Mouse (Mus musculus) right cerebral cortex, postnatal 4 days (tissue): ENCODE data around the gene Scaf11.
"Not testable (repeated sequence)": the region's sequence is repeated elsewhere in the genome, so short reads cannot be mapped to it uniquely, and the experiment has no call there.

Source experiments
- DNase-seq: peaks from one replicate; pipeline ENCODE4 v3.0.0-alpha.2; 2022

The Scaf11 gene

DNA sequence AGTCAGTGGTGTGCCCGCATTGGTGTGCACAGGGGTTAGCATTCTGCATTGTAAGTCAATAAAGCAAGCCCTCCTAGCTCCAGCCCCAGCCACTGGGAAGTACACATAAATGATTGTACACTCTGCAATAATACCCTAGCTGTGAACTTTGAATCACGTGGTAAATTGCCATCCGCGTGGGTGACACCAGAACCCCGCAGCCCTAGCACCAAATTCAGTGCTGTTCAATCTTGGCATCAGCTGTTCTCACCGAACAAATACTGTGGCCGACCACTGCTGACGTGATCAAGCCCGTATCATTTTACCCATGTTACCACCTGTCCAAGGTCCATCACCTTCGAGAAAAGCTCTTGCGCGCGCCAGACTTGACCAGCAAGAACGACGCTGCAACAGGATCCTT lies 3.2 kb upstream of the Scaf11 start:
- no peak for DNase-seq

DNA sequence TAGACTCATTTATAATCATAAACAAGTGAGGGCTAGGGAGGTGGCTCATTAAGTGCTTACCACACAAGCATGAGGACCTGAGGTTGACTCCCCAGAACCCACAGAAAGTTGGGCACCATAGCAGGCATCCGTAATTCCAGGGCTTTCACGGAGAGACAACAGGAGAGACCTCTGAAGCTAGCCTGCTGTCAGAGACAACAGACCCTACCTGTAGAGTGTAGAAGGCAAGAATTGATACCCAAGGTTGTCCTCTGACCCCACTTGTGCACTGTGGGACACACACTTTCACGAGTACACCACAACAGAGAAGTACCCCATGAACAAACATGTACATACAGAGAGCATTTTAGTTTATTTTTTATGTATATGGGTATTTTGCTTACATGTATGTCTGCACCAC lies 2.0 kb upstream of the Scaf11 start:
- no peak for DNase-seq

DNA sequence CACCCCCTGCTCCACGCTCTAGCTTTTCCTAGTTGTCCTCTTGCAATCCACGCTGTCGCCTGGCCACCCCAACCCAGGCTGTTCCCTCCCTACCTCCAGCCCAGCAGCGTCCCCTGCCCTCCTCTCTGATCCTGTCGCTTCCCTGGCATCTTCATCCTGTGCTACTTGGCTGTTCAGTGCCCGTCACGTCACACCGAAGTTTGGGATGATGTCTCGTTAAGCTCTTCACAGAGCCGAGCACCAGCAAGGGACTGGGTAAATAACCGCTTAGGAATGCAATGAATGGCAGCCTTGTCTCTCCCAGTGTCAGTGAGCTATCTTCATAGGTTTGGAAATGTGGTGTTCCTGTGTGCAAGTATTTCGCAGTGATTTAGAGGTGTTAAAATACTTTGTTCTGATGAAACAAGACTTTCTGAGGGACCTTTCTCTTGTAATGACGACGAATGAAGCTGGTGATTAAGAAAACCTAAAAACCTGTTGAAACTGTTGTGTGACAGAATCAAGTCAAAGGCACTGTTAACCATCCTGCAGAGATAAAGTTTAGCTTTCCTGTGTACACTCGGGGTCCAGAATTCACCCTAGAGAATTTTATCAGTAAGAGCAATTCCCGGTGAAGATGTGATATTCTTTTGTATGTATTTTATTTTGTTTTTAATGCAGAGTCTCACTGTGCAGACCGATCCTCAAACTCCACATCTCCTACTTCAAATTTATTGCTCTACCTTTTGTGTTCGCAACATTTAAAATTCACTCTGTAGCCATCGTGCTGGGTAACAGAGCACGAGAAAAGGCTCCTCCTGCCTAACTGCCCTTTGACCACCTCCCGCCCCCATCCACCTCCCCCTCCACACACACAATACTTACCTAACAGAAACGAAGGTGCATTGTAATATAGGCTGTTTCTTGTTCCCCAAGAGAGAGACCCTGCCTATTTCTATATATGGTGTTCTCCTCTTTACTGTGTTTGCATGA lies 1.2 kb upstream of the Scaf11 start:
- DNase-seq: no peak

DNA sequence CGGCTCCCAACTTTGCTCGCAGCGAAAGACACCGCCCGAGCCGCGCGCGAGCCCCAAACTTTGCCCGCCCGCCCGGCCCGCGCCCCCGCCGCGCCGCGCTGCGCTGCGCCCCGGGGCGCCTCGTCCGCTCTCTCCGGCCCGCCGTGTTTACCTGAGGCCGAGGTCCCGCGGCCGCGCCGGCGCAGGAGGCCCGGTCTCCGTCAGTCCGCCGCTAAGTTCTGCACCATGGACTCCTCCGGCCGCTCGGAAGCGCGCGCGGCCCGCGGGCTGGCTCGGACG lies 253 bp downstream of the Scaf11 start:
- no peak for DNase-seq

DNA sequence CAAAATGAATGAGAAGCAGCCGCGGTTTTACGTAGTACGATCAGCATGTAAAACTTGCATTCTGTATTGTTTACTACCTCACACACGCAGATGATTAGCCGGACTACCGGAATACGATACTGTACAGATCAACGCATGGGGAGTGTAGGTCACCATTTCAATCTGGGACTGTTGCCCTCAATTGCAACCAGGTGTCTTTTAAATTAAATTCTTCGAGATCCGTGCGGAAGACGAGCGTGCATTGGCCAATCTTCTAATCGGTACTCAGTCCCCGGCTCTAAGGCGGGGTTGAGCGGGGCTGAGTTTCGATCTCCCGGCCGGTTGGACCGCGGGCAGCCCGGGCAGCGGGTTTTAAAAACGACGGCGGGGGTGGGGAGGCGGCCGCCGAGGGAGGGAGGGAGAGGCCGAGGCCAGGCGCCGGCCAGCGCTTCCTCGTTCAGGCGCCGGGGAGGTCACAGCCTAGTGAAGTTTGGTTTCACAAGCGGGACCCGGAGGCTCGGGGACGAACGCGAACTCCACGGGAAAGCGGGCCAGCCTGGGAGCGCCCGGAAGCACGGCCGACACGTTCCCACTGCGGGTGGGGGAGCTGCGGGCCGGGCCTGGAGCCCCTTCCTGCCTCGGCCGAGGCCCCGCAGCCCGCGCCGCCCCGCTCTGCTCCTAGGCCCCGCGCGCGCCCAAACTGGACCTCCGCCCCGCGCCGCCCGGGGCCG lies 747 bp downstream of the Scaf11 start:
- DNase-seq: peak; percentile 42

DNA sequence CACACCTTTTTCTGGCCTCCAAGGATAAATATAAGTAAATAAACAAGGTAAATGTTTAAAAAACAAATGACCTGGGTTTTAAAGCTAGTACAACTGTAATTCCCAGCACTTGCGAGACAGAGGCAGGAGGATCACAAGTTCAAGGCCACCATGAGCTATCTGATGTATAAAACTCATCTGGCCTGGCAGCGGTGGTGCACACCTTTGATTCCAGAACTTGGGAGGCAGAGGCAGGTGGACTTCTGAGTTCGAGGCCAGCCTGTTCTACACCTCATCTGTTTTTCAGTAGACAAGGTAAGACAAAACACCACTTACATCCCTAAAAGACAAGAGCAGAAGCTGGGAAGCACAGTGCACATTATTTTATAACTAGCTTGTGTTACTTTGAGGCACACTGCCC lies 2.4 kb downstream of the Scaf11 start:
- DNase-seq: no peak

DNA sequence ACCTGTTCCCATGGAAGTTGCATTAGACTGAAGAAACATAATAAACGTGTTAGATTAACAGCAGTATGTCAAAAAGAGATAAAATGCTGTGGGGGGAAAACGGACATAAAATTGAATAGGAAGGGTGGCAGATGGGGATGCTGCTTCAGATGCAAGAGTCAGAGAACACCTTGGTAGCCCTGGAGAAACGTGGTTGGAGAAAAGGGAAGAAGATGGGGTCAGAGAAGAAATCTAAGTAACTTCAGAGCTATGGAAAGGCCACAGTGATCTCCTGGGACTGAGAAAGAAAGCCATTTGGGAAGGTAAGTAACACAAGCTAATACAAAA lies 3.3 kb downstream of the Scaf11 start:
- no peak for DNase-seq

DNA sequence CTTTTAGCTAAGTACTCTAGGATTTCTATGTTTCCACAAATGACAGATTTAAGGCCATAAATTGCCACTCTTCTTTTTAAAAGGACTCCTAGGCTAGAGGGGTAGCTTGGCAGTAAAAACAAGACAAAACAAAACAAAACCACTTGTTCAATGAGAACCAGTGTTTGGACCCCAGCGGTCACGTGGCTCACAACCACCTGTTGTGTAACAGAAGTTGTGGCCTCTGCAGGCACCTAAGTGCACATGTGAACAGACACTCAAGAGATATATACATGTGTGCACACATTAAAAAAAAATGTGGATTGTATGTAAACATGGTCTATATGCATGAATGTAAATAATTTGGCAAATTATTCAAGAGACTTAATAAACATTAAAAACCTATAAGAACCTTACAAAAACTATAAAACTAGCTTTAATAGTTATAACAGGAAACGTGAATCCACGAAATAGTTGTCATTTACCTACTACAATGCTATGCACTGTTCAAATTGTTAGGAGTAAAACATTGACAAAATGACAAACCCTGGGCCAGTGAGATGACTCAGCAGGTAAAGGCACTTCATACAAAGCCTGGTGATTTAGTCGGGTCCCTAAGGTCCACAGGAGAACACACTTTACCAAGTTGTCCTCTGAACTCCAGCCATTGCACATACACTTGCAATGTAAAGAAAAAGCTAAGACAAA lies 3.8 kb downstream of the Scaf11 start:
- DNase-seq: no peak

DNA sequence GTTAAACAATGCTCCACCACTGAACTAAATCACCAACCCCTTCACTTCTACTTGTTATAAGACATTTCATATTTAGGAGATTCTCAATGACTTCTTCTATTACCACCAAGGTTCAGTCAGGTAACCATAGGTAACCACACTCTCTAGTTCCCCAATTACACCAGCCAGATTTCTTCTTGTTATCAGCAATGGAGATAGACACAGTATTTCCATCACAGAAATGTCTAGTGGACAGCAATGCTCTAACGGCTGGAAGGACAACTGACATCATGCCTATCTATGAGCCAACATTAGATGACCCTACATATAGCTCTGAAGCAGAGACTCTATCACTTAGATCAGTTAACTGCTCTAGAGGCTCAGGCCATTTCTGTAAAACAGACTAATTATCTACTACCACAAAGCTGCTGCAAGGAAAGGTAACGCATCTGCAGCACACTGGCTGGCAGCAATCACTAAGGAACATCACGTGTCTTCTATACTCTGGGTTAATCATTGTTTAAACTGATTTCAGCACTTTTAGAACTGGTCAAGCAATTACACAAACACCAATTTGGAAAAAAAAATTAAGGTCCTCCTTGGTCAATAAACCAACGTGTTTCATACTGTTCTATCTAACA lies 4.9 kb downstream of the Scaf11 start:
- DNase-seq: no peak

DNA sequence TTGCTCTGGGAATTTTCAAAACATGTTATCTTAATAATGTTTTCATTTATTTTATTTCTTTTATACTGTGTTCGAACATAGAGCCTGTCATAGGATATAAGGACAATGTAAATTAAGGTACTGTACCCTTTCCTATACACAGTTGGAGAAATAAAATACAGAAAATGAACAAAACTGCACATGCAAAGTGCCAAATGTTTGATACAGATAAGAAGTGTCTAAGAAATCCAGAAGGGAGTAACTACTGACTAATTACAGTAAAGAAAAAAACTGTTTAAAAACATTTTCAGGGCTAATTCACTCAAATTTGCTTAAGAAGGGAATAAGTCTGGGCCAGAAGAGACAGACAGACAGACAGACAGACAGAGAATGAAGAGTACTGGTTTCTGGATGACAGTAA lies 7.3 kb downstream of the Scaf11 start:
- no peak for DNase-seq

DNA sequence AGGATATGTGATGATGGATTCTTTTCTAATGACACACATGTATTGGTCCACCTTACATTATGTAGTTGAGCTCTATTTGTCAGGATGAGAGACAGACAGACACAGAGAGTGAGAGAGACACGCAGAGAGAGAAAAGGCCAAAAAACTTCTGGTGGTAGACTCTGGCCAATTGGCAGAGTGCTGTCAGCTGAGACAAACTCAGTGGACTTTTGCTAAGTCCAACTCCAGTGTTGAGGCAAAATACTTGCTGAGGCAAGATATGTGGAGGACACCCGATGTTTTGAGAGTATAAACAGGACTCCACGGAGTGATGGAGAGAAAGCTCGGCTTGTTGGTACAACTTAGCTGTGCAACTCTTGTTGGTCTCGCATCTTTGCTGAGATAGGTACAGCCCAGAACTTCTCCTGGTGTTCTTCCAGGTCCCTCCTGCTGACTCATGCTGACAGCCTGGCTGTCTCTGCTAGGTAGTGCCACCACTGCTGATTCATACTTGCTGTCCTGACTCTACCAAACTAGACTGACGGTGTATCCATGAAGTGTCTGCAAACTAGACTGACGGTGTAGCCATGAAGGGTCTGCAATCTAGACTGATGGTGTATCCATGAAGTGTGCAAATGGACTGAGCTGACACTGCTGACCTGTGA lies 11.9 kb downstream of the Scaf11 start:
- no peak for DNase-seq

DNA sequence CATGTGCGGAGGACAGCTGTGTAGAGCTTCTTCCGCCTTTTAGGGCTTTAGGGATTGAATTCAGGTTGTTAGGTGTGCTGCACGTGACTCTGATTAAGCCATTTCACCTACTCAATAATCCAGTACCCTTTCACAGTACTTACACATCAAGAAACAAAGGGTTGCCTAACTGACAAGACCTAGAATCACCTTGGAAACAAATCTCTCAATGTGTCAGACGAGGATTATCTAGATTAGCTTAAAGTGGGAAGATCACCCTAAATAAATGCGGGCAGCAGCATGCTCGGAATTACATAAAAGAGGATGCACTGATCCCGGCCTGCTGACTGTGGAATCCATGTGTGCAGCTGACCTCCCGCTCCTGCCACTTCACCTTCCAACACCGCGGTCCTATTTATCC lies 13.9 kb downstream of the Scaf11 start:
- no peak for DNase-seq

DNA sequence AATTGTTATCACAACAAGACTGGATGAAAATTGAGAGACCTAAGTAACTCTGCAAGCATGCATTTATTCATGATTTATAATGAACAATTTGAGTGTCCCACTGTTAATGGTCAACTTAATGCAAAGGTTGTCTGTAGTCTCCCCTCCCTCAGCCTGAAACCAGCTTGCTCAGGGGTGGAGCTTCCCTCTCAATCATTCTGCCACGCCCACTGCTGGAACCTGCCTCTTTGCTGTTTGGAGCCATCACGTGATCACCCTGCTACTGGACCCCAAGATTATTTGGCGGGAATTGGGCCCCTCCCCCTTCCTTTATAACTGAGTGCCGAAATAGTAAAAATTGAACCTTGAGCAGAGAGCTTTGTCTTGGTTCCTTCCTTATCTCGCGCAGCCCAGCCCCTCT lies 19.2 kb downstream of the Scaf11 start:
- not testable (repeated sequence) for DNase-seq

DNA sequence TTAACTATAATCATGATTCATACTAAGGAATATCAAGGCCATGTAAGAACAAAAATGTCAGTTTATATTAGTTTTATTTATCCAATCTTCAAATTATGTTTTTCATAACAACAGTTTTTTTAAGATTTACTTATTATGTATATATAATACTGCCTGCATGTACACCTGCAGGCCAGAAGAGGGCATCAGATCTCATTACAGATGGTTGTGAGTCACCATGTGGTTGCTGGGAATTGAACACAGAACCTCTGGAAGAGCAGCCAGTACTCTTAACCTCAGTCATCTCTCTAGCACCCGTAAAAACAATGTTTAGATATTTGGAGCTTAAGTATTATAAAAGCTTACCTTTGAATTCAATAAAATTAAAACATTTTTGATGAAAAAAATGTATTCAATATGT lies 26.4 kb downstream of the Scaf11 start:
- no peak for DNase-seq

DNA sequence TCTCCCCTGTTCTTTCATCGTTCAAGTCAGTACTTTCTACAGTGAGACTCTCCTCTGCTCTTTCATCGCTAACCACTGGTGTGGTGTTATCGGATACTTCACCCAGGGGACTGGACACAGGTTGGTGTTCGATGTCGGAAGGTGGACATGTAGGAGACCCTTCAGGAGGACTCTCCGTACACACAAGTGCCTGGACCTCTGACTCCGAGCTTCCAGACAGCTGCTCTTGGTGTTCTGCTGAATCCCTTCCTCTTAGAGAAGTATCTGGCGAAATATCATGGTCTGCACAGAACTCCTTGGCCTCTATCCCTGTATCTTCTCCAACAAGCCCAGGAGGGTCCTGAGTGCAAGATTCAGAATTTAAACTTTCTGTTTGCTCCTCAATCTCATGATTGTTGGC lies 40.7 kb downstream of the Scaf11 start:
- DNase-seq: no peak

DNA sequence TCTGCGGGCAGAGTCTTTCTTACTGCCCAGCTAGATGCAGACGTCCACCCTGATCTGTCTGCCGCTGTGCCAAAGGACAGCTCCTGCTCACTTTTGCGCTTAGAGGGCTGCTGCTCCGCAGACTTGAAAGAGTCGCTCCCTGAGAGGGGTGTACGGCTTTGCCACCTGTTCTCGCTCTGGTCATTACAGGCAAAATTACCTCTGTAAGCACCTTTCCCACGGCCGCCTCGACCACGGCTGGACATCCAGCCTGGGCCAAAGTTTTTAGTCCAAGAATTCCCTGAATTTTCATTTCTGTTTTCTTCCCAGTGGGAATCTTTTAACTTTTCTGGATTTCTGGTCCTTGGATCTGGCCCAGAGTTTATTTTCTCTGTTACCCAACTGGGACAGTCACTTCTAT lies 42.5 kb downstream of the Scaf11 start:
- no peak for DNase-seq

DNA sequence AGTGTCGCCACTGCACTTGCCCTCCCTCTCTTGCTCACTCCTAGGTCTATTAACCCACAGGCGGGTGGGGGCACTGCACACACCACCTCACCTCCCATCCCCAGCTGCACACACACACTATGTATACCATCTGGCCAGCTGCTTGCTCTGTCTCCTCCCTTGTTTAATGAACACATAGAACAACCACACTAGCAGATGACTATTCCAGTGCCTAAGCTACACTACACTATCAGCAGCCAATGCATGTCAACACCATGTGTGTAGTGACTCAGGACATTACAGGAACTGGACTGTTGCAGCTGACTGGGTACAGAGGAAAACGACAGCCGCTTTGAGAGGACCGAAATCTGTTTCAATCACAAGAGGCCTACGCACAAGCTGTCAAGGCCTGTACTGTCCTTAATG lies 51.9 kb downstream of the Scaf11 start:
- no peak for DNase-seq

DNA sequence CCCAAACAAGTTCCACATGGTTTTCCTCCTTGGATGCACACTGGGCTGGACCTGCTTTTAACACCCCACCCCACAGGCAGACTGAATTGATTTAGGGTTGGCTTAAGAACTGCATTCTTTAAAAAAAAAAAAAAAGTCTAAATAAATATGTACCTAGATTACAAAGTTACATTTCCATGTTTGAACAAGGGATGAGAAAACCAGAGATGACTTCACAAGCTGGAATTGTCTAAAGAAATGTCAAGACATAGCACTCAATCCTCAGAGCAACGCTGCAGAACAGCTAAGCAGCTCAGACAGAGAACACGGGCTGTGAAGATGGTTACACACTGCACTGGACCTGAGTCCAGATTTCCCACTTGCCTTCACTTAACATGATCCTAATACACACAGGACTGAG lies 53.5 kb downstream of the Scaf11 start:
- no peak for DNase-seq

DNA sequence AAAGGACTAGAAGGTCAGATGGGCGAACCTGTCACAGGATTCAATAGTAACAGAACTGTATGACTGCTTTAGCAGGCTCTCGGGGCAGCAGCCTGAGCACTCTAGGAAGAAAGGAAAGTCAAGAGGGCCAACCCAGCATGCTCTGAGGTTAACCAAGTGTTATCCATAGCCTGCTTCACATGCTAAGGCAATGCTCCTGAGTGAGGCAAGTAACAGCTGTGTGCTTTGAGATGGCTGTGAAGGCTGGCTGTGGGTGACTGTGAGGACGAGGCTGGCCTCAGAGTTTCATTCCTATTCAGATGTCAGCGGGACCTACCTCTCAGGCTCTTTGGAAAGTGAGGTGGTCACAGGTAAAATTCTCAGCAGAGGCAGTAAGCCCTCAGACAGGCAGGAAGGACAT lies 54.4 kb downstream of the Scaf11 start:
- DNase-seq: no peak

DNA sequence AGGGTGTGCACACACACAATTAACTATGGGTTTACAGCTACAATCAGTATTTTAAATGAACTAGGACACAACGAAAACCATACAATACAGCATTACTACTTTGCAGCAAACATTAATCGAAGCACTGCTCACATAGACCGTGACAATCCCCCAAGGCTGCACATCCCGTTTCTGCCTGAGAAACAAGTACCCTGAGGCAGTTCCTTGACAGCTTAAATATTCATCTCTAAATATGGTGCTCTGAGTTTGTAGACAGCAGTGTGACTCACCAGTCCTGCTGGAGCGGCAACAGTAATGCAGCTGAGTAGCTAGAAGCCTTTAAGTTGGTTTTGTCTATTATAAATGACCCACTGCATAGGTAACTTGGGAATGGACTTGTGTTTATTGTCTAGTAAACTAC lies 55.1 kb downstream of the Scaf11 start:
- no peak for DNase-seq

DNA sequence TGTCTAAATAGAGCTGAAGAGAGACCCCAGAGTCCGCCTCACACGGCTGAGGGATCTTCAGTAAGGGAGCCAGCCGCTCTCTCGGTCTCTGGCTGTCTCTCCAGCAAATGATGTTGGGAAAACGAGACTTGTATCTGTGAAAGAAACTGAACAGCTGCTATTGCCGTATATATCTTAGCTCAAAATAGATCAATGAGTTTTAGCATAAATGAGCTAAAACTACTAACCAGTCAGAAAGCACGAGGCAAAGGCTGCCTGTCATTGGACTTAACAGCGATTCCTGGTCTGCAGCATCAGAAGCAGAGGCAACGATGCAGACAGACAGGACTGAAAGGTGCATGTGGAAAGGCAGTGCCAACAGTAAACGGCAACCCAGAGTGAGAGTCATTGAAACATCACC lies 62.3 kb downstream of the Scaf11 start:
- DNase-seq: no peak

DNA sequence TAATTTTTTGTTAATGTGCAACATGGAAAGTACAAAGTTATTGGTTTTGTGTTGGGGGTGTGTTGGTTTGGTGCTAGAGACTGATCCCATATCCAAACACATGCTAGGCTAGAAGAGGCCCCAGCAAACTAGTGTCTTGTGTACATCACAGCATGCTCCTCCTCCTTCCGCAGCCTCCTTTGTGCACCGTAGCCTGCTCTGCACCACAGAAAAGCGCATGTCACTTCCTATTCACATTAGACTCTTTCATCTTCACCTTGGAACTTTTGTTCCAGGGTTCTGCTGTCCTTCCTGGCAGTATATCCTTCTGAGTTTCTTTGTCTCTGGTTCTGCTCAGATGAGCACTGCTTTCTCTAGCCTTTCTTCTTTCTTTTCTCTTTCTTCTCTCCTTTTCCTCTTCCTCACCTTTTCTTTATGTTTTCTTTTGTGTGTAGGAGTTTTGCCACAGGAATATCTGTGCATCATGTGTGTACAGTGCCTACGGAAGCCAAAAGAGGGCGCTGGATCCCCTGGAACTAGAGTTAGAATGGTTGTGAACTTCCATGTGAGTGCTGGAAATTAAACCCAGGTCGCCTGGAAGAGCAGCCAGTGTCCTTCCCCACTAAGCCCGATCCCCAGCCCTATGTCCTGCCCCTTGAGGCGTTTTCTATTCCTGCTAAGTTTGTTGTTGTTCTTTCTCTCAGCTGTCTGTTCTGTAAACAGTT lies 63.9 kb downstream of the Scaf11 start:
- DNase-seq: no peak

DNA sequence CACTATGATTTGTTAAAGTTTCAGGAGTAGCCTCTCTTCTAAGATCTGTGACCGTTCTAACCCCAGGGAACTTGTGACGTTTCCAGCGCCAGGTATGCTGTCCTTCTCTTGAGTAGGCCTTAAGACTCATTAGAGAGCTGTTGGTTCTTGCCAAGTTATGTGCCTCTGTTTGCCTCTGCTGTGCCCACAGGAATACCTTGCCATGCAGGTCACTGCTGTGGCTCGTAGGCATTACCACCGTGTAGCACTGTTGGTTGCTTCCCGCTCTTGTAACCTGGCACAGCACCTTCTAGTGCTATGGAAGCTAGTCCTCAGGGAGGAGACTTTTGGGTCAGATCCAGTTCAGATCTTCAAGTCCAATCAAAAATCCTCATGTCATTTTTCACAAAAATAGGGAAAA lies 65.6 kb downstream of the Scaf11 start:
- DNase-seq: no peak
